Comparison of ENCODE assay signal across 14 mouse cellular contexts in genomic region chr6:134807794-134808193, GRCm38 (mm10).
"Had no signal": no experiment of that assay in that cellular context is flagged by ENCODE, and none has a peak within 500 bp of the region (broad histone marks: within the 10 kb centered on the region; RNA-seq: fewer than 3 reads in every experiment).

No protein-coding gene starts in this region.

- H3K9ac ChIP-seq: kidney, embryonic 15.5 days; liver, embryonic 13.5 days; liver, postnatal 0 days; lung, embryonic 15.5 days; midbrain, embryonic 12.5 days; stomach, embryonic 15.5 days had no signal

- H3K4me2 ChIP-seq: kidney, embryonic 15.5 days; liver, embryonic 13.5 days; lung, embryonic 15.5 days; midbrain, embryonic 12.5 days; stomach, embryonic 15.5 days had no signal

- H3K27me3 ChIP-seq: kidney, embryonic 15.5 days; liver, embryonic 13.5 days; lung, embryonic 15.5 days; midbrain, embryonic 12.5 days; stomach, embryonic 15.5 days had no signal

- H3K9me3 ChIP-seq: kidney, embryonic 15.5 days; liver, embryonic 13.5 days; lung, embryonic 15.5 days; midbrain, embryonic 12.5 days; stomach, embryonic 15.5 days had no signal

- H3K27ac ChIP-seq: kidney, embryonic 15.5 days; left cerebral cortex, adult 2 months; liver, embryonic 13.5 days; lung, embryonic 15.5 days; midbrain, embryonic 12.5 days; stomach, embryonic 15.5 days had no signal

- DNase-seq: kidney, adult 2 months; kidney, postnatal 14 days; liver; liver, embryonic 13.5 days; liver, postnatal 0 days; lung, postnatal 14 days; spleen, adult 18-20 months; thymus, postnatal 36 days had no signal

- H3K36me3 ChIP-seq: kidney, embryonic 15.5 days; liver, embryonic 13.5 days; lung, embryonic 15.5 days; midbrain, embryonic 12.5 days; stomach, embryonic 15.5 days had no signal

- H3K4me1 ChIP-seq: liver, embryonic 13.5 days; midbrain, embryonic 12.5 days; stomach, embryonic 15.5 days had no signal

- ATAC-seq: liver, postnatal 0 days; midbrain, embryonic 16.5 days had no signal

- H3K4me3 ChIP-seq: kidney, embryonic 15.5 days; left cerebral cortex, adult 2 months; liver, embryonic 13.5 days; lung, embryonic 15.5 days; midbrain, embryonic 12.5 days; stomach, embryonic 15.5 days had no signal
